Mouse (Mus musculus) embryo, embryonic 10.5 days (tissue): ENCODE measurements around the gene Olfr1248.
"Not testable (repeated sequence)": the region's sequence is repeated elsewhere in the genome, so short reads cannot be mapped to it uniquely, and the experiment has no call there.

Experiments used
- DNase-seq: peaks from one replicate; pipeline ENCODE4 v3.0.0-alpha.2; 2015; ENCODE audit warnings: low spot score

Olfr1248 gene

DNA sequence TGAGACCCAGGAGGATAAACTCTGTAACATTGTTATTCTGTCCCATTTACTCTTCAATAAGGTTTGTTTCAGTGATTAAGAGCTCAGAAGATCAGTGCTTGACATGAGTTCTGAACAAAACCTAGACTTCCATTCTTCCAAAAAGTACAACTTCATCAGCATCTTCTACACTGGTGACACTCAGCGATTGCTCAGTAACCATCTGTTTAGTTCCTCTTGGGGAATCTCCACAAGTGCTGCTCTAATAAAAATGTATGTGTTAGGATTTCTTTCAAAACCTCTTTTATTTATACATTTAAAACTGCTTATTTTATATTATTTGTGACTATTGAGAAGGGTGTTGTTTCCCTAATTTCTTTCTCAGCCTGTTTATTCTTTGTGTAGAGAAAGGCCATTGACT lies at the start of gene Olfr1248:
Gene Olfr1248 (minus strand): TSS at position 101 of the 400 bp plus-strand sequence.
- not testable (repeated sequence) for DNase-seq

DNA sequence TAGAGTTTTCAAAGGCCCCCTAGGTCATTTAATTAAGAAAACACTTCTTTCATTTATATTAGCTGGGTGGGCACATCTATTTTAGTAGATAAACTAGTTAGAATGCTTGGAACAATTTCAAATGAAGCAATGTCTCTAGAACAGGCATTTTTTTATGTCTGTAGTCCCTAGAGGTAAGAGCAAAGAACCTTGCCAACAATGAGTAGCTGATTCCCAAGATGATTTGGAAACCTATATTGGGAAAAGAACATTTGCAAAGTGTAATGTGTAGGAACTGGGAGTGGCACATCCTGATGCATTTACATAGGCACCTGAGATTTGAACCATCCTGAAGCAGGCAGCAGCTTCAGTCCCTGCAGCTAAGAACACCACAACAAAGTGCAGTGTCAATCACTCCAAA lies 43.3 kb upstream of the Olfr1248 start, which contains the start of gene Olfr1250:
Gene Olfr1250 (minus strand): TSS at position 101 of the 400 bp plus-strand sequence.
- no peak for DNase-seq

DNA sequence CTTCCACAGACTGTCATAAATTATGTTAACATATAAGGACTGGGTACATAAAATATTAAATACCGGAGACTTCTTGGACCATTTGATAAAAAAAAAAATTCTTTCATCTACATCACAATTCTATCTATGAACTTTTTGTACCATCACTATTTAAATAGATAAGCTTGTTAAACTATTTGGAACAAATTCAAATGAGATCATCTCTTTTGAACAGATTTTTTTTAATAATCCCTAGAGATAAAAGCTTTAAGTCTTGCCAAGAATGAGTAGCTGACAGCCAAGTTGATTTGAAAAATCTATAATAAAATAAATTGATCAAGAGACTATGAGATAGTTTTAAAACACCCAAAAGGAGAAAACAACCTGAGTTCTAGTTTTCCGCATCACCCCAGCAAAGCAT lies 16.8 kb upstream of the Olfr1248 start, which contains the start of gene Olfr1249:
Gene Olfr1249 (minus strand): TSS at position 101 of the 400 bp plus-strand sequence.
- DNase-seq, result no peak

DNA sequence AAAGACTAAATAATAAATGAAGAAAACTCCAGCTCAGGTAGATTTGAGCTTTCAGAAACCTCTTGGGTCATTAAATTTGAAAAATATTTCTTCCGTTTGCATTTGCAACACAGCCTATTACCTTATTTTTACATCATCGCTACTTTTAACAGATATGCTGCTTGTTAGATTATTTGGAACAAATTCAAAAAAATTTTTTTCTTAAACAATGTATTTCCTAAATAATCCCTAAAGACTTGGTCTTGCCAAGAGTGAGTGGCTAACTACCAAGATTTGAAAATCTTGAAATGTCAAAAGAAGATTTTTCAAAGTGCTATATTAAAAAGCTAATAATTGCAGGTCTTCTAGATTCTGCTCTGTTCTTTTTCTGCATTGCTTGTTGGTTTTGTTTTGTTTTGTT lies 4.0 kb downstream of the Olfr1248 start, which contains the start of gene Olfr1247:
Gene Olfr1247 (minus strand): TSS at position 101 of the 400 bp plus-strand sequence.
- DNase-seq, result no peak

DNA sequence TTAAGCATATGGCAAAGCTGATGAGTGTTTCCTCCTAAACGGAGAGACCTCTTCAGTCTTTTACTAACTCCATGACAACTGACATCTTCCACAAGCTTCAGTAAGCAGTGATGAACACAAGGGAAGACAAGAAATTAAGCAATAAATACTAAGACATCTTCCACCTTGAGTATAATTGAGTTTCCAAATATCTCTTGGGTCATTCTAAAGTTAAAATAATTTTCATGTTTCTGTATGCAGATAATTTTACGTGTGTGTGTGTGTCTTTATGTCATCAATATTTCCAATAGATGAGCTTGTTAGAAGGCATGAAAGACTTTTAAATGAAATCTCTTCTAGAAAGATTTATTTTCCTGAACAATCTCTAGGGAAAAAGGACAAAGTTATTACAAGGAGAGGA lies 25.0 kb downstream of the Olfr1248 start, which contains the start of gene Olfr1246:
Gene Olfr1246 (minus strand): TSS at position 101 of the 400 bp plus-strand sequence.
- DNase-seq, result no peak

DNA sequence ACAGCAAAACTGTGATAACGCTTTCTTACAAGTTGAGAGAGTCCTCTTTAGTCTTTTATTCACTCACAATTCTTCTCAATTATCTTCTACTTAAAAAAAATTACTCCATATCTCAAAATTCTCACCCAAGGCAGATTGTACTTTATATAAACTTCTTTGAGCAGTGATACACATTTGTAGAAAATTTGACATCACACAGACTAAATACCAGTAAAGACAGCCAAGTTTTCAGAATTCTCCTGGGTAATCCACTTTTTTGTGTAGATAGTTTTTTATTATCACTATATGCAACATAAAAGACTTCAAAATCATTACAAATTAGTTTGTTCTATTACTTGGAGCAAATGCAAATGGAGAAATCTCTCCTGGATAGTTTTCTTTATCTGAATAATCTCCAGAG lies 39.7 kb downstream of the Olfr1248 start, which contains the start of gene Olfr1245:
Gene Olfr1245 (minus strand): TSS at position 101 of the 400 bp plus-strand sequence.
- DNase-seq, result no peak
